Mouse (Mus musculus) liver, adult 2 months (tissue): ENCODE measurements around the gene Acvr2a.

Source experiments
- CTCF ChIP-seq: fragments of 200-500 bp; IDR thresholded peaks from 2 replicates; pipeline ENCODE4 v1.5.1; 2011; ENCODE audit warnings: low read depth, low read length, control low read depth
- POLR2A ChIP-seq: fragments of 200-500 bp; IDR thresholded peaks from 2 replicates; pipeline ENCODE4 v1.6.1; 2011; ENCODE audit warnings: low read length, control low read depth; ENCODE audit not compliant: insufficient read depth; ENCODE audit errors: extremely low read depth

DNA sequence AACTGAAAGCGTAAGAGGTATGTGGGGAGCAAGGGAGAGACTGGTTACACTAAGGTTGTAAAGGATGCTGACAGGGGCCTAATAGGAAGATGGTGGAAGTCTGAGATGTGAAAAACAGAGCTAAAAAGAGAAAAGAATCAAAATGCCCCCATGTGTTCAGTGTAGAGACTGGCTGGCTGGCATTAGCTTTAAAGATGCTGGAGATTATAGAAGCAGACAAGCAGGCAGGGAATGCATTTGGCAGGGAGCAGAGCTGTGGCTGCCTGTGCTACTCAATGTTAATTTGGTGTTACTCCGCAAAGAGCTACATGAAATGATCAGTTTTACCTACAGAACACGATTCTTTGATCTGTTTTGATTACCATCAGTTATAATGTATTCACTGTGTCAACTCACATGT, 43.3 kb upstream of the Acvr2a start:
- no peak for TF ChIP-seq POLR2A
- no peak for TF ChIP-seq CTCF
